Mouse (Mus musculus) myocyte (in vitro differentiated cells): ENCODE results near the gene Rab7.

Experiments used
- CEBPB ChIP-seq: IDR thresholded peaks from 2 replicates; pipeline ENCODE4 v1.6.1; 2011; ENCODE audit warnings: mild to moderate bottlenecking, moderate library complexity; ENCODE audit not compliant: poor library complexity, insufficient read depth, severe bottlenecking
- E2F4 ChIP-seq: IDR thresholded peaks from one replicate; pipeline ENCODE4 v1.6.1; 2011; ENCODE audit warnings: mild to moderate bottlenecking, control low read depth, moderate library complexity; ENCODE audit not compliant: insufficient read depth
- MAX ChIP-seq: IDR thresholded peaks from one replicate; pipeline ENCODE4 v1.6.1; 2011; ENCODE audit warnings: low read depth, mild to moderate bottlenecking, control low read depth
- MYOD1 ChIP-seq, 3 experiments: IDR thresholded peaks; one replicate each; pipeline ENCODE4 v1.6.1; 2011; ENCODE audit warnings: control low read depth in 2 of 3, low read depth in 2 of 3, mild to moderate bottlenecking in 2 of 3, moderate library complexity in 1 of 3; ENCODE audit not compliant: insufficient read length in 2 of 3, control insufficient read depth in 1 of 3
- MYOG ChIP-seq, 3 experiments: IDR thresholded peaks; one replicate each; pipeline ENCODE4 v1.6.1; 2011; ENCODE audit warnings: control low read depth in 2 of 3, low read depth in 2 of 3, mild to moderate bottlenecking in 2 of 3; ENCODE audit not compliant: insufficient read length in 2 of 3, control insufficient read depth in 1 of 3, insufficient read depth in 1 of 3
- POLR2A ChIP-seq: IDR thresholded peaks from one replicate; pipeline ENCODE4 v1.6.1; 2011; ENCODE audit warnings: low read depth, mild to moderate bottlenecking, control low read depth, moderate library complexity; ENCODE audit not compliant: insufficient read length
- POLR2AphosphoS2 ChIP-seq: IDR thresholded peaks from one replicate; pipeline ENCODE4 v1.6.1; 2011; ENCODE audit warnings: low read depth, control low read depth; ENCODE audit not compliant: insufficient read length
- REST ChIP-seq: IDR thresholded peaks from one replicate; pipeline ENCODE4 v1.6.1; 2011; ENCODE audit warnings: mild to moderate bottlenecking, control low read depth, moderate library complexity; ENCODE audit not compliant: insufficient read depth, insufficient read length
- SRF ChIP-seq: IDR thresholded peaks from one replicate; pipeline ENCODE4 v1.6.1; 2011; ENCODE audit warnings: low read depth; ENCODE audit not compliant: control insufficient read depth, insufficient read length
- TCF12 ChIP-seq: IDR thresholded peaks from one replicate; pipeline ENCODE4 v1.6.1; 2011; ENCODE audit warnings: mild to moderate bottlenecking, control low read depth; ENCODE audit not compliant: poor library complexity, insufficient read depth, severe bottlenecking
- USF1 ChIP-seq: IDR thresholded peaks from one replicate; pipeline ENCODE4 v1.6.1; 2011; ENCODE audit warnings: low read depth, mild to moderate bottlenecking, control low read depth, moderate library complexity

GRCm38 (mm10) chr6:88056866-88057265, 11.8 kb upstream of the Rab7 start:
- TF ChIP-seq USF1, result no peak
- TF ChIP-seq POLR2A, result no peak
- no peak for TF ChIP-seq MAX
- no peak for TF ChIP-seq CEBPB
- TF ChIP-seq TCF12, result no peak
- TF ChIP-seq POLR2AphosphoS2, result no peak
- TF ChIP-seq E2F4, result no peak
- TF ChIP-seq MYOD1 (IDR thresholded peaks at IDR 0.05; ENCODE audit: control insufficient read depth in 1 of 3, insufficient read length in 2 of 3, low read depth in 2 of 3), result no peak
- TF ChIP-seq SRF, result no peak
- no peak for TF ChIP-seq MYOG (IDR thresholded peaks at IDR 0.05; ENCODE audit: control insufficient read depth in 1 of 3, insufficient read depth in 1 of 3, insufficient read length in 2 of 3, low read depth in 2 of 3)
- TF ChIP-seq REST, result no peak
